Mouse (Mus musculus) liver, postnatal 0 days (tissue): ENCODE measurements around the gene Slit3.

Experiments
- CTCF ChIP-seq: sonication (generic); IDR thresholded peaks from 2 replicates; pipeline ENCODE4 v1.5.1; 2016; ENCODE audit warnings: antibody characterized with exemption, low read depth
- EP300 ChIP-seq: IDR thresholded peaks from 2 replicates; pipeline ENCODE4 v1.6.1; 2016; ENCODE audit warnings: antibody characterized with exemption, low read depth, mild to moderate bottlenecking

DNA sequence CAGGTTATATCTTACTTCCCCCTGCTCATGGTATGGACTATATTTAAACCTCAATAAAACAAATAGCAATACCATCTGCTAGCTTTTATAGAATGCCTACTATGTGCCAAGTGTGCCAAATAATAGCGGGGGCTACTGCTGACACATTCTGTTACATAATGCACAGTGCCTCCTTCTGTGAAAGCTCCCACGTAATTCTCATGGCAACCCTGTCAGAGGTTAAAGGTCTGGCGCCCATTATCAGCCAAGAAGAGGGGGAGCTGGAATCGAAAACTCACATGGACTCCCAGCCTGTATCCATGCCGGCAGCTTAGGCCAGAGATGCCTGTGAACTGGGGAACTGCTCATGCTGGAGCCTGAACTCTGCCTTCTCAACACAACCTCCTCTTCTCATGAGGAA is 548.5 kb downstream of the Slit3 start:
- TF ChIP-seq CTCF: no peak
- no peak for TF ChIP-seq EP300
